Mouse (Mus musculus) left cerebral cortex, adult 18-20 months (tissue): Measurements from ENCODE around the gene Mfsd4b5. TPM values are rescaled to one million over a fixed set of nuclear protein-coding genes. Genes with fewer than 3 reads are reported as not detected.
A peak's percentile ranks its signal among the peaks of the same experiment; 100 is the strongest.
"Not testable (repeated sequence)": the region's sequence is repeated elsewhere in the genome, so short reads cannot be mapped to it uniquely, and the experiment has no call there.

Experiments
- DNase-seq, 2 experiments: peaks; one replicate each; pipeline ENCODE4 v3.0.0; 2021 to 2022; ENCODE audit warnings: low spot score in 2 of 2, mixed read lengths in 1 of 2
- total RNA-seq, 2 experiments: library from RNA; stranded (reverse); gene quantifications; 2 replicates each; pipeline ENCODE4 v1.2.3; 2021

Gene Mfsd4b5
- total RNA-seq, 2 experiments from 2014 or later, result 0.49 TPM; not detected in 1

DNA sequence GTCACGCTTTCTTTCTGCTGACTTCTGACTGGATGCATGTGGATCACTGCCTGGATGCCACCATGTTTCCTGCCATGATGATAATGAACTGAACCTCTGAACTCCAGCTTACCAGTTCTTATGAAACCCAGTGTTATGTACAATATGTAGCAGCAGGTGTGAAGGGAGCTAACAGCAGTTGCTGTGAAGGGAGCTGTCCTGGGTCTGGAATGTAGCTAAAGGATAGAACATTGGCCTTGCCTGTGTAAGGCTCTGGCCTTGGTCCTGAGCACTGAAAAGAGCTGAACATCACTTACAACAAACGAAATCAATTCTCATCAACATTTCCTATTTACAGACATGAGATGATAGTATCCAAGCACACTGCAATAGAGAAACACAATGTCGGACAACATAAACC, 18.9 kb downstream of the Mfsd4b5 start:
- DNase-seq, result no peak

DNA sequence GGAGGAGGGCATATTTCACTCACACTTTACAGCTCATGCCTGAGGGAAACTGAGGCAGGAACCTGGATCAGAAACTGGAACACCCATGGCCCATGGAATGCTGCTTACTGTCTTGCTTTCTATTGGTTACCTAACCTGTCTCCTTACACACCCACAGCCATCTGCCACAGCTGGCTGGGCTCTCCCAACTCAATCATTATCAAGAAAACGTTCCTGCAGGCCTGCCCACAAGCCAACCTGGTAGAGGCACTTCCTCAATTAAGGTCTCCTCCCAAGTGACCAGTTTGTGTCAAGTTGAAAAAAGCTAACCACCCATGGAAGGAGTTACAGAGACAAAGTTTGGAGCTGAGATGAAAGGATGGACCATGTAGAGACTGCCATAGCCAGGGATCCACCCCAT, 24.5 kb downstream of the Mfsd4b5 start:
- no peak for DNase-seq

DNA sequence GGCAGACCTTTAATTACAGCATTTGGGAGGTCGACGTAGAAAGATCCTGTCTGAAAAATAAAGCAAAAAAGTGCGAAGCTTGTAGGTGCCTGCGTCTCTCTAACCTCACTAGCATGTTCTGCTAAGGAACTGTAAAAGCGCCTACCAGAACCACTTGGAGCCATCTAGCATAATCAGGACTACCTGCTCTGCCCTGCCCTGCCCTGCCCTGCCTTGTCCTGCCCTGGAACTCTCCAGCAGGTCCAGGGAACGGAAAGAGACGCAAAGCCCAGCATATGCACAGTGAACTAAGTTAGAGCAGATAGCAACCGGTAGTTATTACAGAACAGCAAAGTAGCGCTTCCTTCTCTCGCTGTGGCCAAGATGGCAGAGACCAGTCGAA, 26.0 kb downstream of the Mfsd4b5 start:
- DNase-seq, result no peak

DNA sequence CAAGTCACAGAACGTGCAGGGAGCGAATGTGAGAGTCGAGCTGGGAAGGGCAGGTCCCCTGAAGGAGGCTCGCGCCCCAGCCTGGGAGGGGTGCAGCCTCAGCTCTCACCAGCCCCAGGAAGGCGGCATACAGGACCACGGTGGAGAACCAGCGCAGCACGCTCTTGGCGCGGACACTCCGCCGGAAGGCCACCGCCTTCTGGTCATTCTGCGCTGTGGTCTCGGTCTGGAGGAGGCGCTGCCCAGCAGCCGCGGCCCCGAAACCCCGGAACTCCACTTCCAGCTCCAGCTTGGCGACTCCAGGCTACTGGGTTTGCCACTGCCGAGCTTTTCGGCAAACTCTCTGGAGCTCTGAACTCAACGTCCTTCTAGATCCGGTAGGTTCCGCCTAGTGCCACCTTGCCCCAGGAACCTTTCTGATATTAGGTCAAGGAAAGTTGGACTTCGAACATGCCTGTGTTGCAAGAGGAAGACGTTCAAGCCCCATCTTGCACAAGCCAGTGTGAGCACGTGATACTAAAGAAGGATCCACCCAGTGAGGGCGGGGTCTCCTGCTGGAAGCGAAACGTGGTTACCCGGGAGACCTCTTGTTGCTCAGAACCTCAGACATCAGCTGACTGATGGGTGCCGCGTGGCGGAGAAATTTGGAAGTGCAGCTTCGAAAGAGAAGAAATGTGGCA, 26.5 kb downstream of the Mfsd4b5 start, which contains the start of gene Mfsd4b3:
TSS of gene Mfsd4b3 (minus strand) at position 393 of the 680 bp plus-strand sequence.
- DNase-seq, result peak; percentile 82 to 87

DNA sequence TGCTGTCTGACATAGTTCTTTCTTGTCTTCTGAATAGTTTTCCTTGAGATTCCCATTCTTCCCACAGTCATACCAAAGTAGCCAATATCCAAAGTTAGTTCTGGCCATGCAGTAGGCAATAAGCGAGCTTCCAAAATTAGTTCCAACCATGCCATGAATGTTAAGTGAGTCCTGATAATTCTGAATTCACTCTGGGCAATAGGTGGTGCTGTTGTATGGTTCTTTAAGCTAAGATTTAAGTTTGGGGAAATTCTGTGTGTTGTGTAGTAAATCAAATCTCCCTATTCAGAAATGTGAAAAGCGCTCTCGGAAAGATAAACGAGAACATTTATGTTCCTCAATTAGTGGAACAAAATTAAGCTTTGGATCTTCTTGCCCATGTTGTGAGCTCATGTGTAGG, 28.2 kb downstream of the Mfsd4b5 start:
- DNase-seq, result peak in 1 of 2 experiments; percentile 12

DNA sequence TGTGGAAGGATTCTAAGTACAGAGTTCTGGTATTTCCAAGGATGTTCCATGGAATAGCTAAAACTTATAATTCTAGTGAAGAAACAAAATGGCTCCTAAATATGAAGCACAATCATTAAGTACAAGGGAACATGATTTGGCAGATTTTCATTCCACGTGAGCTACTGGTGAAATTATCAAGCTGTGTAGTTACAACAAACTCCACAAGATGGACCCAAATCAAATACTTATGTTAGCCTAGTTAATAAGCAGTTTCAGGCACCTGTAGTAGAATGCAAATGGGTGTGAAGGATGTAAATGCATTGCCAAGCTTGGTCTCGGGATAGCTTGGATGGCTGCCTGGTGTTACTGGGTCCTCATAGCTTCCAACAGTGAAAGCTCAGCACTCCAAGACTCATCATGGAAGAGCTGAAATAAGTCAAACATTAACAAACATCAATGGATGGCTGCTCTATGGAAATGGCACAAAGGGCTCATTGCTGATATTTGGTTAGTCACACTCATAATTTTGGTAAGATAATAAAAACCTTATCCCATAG, 30.0 kb downstream of the Mfsd4b5 start:
- no peak for DNase-seq

DNA sequence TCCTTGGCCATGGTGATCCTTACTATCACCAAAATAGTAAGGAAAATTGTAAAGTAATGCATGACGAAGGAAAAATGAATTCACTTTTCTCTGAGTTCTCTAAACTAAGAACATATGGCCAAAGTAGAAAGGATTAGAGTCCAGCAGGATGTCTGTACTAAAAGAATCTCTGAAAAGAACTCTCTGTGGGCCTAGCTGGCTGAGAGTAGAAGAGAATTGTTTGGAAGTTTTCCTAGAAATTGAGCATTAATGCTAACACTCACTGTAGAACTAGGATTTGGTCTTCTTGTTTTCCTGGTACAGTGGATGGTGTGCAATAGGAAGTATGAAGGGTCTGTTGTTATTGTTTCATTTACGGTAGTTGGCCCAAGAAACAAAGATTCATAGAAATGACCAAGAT, 31.3 kb downstream of the Mfsd4b5 start:
- DNase-seq, result no peak

DNA sequence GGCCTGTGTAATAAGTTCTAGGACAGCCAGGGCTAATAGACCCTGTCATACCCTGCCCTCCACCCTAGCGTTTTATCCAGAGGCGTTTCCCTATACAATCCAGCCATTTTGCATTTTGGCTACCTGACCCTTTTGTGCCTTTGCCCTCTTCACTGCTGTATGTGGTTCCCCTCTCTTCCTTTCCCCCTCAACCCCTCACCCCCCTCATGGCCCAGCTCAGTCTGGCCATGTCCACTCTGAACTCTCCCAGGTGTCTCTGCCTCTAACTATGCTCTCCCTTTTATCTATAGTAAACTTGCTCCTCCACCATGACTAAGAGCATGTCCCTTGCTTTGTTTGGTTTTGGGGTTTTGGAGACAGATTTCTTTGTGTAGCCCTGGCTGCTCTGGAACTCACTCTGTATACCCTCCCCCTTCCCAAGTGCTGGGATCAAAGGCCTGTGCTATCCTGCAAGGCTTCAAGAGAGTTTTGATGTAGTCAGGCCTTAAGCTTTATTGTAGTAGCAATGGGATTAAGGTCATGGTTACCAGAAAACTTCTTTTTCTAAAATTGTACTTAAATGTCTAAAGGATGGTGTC, 37.0 kb downstream of the Mfsd4b5 start:
- no peak for DNase-seq

DNA sequence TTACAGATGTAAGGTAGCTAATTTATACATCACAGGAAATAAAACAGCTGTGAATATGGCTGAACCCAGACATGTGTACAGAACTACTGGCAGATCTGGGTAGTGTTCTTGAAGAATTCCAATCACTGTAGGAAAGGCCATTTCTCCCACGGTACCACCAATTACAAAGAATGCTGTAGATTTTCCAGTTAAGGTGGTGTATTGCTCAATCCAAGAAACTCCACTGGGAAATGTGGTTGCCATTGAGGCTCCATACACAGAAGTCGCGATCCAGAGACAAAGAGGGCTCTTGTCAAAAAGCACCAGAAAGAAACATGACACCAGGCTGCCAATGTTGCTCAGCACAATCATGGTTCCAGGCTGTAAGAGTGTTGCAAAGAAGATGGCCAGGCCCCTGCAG, 39.3 kb downstream of the Mfsd4b5 start:
- not testable (repeated sequence) for DNase-seq

DNA sequence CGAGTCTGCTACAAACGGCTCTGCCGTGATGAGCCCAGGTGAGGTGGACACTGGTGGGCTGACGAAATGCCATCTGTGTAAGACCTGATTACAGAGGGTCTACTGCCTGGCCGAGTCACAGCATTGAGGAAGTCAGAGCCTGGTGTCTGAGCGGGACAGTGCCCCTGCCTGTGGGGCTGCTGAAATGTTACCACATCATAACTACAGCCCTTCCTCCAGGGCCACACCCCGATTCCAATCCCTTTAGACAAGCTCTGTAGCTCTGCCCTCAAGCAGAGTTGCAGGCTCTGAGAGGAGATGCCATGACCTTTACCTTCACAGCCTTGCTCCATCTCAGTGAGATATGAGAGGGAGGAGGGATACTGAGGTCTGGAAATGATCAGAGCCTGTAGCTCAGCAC, 49.9 kb downstream of the Mfsd4b5 start:
- DNase-seq, result no peak

DNA sequence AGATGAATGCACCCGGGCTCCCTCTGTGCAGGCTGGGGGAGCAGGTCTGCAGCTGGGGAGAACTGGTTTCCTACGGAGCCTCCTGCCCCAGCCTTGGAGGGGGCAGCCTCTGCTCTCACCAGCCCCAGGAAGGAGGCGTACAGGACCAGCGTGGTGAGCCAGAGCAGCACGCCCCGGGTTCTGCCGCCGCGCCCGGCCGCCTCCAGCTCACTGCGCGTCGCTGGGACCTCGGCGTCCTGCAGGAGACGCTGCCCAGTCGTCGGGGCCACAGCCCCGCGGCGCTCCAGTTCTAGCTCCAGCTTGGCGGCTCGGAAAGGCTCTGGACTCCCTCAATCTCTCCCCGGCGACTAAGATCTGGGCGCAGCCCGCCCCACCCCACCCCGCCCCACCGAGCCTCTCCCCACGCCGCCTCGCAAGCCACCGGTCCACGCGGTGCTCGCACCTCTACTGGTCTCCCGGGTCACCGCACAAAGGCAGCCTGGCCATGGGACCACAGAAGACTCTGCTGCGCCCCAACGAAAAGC, 59.8 kb downstream of the Mfsd4b5 start, which contains the start of gene Mfsd4b2:
TSS of gene Mfsd4b2 (minus strand) at position 308 of the 524 bp plus-strand sequence.
- peak in 1 of 2 experiments; percentile 1 for DNase-seq

DNA sequence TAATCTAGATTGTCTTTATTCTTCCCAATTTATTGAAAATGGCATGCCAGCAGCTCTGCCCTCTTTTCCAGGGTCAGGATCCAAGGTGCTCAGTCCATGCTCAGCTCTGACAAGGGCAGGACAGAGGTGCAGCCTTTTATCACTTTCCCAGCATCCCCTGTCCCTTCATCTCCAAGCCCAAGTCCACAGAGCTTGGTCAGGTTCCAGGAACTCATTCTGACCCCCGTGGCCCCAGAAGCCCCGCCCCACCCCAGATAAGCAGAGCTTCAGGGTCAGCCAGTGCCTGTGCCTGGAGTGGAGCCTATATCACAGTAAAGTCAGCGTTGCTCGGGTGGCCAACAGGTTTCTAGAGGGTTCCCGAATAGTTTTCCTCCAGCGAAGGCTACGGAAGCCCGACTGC, 61.9 kb downstream of the Mfsd4b5 start:
- DNase-seq, result not testable (repeated sequence)

DNA sequence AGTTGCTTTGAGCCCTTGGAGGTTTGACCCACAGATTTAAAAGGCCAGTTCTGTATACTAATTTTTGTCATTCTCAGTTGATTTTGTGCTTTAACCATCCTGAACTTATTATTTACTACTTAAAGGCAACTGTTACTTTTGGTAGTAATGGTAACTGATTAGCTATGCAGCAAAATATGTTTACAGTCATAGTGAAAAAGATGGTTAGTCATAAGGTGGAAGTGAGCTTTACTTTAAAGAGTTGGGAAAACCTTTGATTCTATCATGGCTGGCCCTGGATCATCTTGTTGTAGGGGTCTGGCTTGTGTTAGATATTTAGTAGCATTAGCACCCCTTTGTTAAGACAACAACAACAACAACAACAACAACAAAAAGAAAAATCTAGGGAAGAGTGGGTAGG, 73.8 kb downstream of the Mfsd4b5 start:
- no peak for DNase-seq

DNA sequence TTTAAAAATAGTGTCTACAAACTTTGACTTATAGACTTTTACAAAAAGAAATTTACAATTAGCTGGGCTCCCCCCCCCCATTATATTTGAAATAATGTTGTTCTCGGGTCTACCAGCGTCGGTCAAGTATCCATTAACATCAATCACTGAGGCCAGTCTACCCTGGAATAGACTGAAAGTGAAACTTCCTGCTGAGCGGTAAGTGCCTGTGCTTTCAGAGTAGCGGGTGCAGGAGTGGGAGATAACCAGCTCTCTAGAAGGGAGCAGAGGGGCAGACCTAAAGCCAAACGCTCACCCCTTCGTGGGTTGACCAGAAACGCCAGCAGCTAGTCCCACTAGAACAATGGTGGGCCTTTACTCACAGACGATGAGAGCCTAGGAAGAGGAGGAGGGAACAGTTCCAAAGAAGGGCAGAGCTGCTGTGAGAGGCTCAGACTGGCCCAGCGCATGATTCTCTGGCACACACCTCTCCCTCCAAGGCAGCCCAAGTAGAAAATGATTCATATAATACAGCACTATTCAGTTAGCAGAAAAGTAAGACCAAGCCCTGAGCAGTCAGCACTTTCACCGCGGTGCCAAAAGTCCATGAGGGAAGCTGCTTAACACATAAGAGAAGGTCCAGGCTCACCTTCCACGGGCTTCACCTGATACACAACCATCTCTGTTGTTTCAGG, 77.5 kb downstream of the Mfsd4b5 start:
- no peak for DNase-seq

Other genes with a start within 250 kb of the Mfsd4b5 start
- 1 to 10 TPM; 7.2 to 7.4 TPM for gene Mfsd4b4, start 87.4 kb downstream of the Mfsd4b5 start, total RNA-seq
- gene Mfsd4b2, start 59.7 kb downstream of the Mfsd4b5 start, total RNA-seq, result under 1 TPM; 0.16 to 0.42 TPM
- gene Mfsd4b3, start 26.5 kb downstream of the Mfsd4b5 start, total RNA-seq, result not detected
- under 1 TPM; 0.33 to 0.59 TPM for gene Mfsd4b1, start 38.6 kb upstream of the Mfsd4b5 start, total RNA-seq
- gene Slc16a10, start 155.6 kb upstream of the Mfsd4b5 start, total RNA-seq, result 1 to 10 TPM; 3.2 to 4.1 TPM